Comparison of ENCODE assay signal across 29 mouse cellular contexts in genomic region chr5:149414369-149415167, GRCm38 (mm10). TPM values are rescaled to one million over a fixed set of nuclear protein-coding genes. Genes with fewer than 3 reads are reported as not detected.
DNase-seq lines count a peak whose midpoint lies in the region; ATAC-seq lines count a peak whose summit lies in the region.
"Had no signal": no experiment of that assay in that cellular context is flagged by ENCODE, and none has a peak within 500 bp of the region (broad histone marks: within the 10 kb centered on the region; RNA-seq: fewer than 3 reads in every experiment).

No protein-coding gene starts in this region.

- no peak for DNase-seq in hindbrain, embryonic 11.5 days (ENCODE audit: low spot score)
- DNase-seq in urinary bladder, postnatal 36 days (ENCODE audit: low spot score in 2 of 2) = peak; percentile 24 to 48
- no peak for DNase-seq in urinary bladder, postnatal 25 days (ENCODE audit: low spot score)
- no peak for DNase-seq in left cerebral cortex, postnatal 4 days
- no peak for DNase-seq in thymus, postnatal 10 days (ENCODE audit: low spot score in 2 of 2)
- no peak for DNase-seq in midbrain, embryonic 10.5 days (ENCODE audit: low spot score)
- DNase-seq: adrenal gland, postnatal 25 days; cerebellum, adult 11 months; cerebellum, adult 9-11 months; forebrain, postnatal 0 days; kidney, adult 8-10 months; kidney, postnatal 10 days; liver; lung, postnatal 14 days; retina, postnatal 1 day; right cerebral cortex, postnatal 25 days; thymus, adult 2 months had no signal

- no peak for ATAC-seq in hindbrain, embryonic 15.5 days (ENCODE audit: low FRiP score, low read depth)
- no peak for ATAC-seq in hindbrain, embryonic 11.5 days (ENCODE audit: low FRiP score)
- peak; percentile 61 for ATAC-seq in megakaryocyte progenitor cell, adult 5-6 weeks (replicated peaks; ENCODE audit: poor library complexity)
- ATAC-seq: forebrain, postnatal 0 days; inflammation-experienced regulatory T-cells, adult 6 months; midbrain, embryonic 15.5 days had no signal

- WGBS in hindbrain, embryonic 15.5 days = 85% methylated on average over 9 of the region's 9 CpGs
- 83% methylated on average over 9 of the region's 9 CpGs for WGBS in hindbrain, embryonic 11.5 days
- WGBS in midbrain, embryonic 10.5 days = 79% methylated on average over 9 of the region's 9 CpGs

- intact Hi-C loops in left cerebral cortex, postnatal 4 days (cut with DNase I) = no loop called here

- H3K27ac ChIP-seq in hindbrain, embryonic 15.5 days (replicated peaks) = no peak overlapping the region
- no peak overlapping the region for H3K27ac ChIP-seq in hindbrain, embryonic 11.5 days (ENCODE audit: low read depth, low read length)
- H3K27ac ChIP-seq in midbrain, embryonic 10.5 days (replicated peaks) = no peak overlapping the region
- H3K27ac ChIP-seq: embryonic facial prominence, embryonic 10.5 days; heart, embryonic 10.5 days; hindbrain, embryonic 10.5 days; limb, embryonic 10.5 days; liver, embryonic 15.5 days; midbrain, embryonic 15.5 days; neural tube, embryonic 12.5 days had no signal

- no peak overlapping the region for H3K4me3 ChIP-seq in hindbrain, embryonic 15.5 days
- no peak overlapping the region for H3K4me3 ChIP-seq in hindbrain, embryonic 11.5 days (ENCODE audit: low read depth, low read length)
- no peak overlapping the region for H3K4me3 ChIP-seq in midbrain, embryonic 10.5 days
- H3K4me3 ChIP-seq: embryonic facial prominence, embryonic 10.5 days; heart, embryonic 10.5 days; hindbrain, embryonic 10.5 days; limb, embryonic 10.5 days; liver, embryonic 15.5 days; midbrain, embryonic 15.5 days; neural tube, embryonic 12.5 days had no signal

- peaks cover 14% of the 10 kb centered on the region for H3K4me1 ChIP-seq in hindbrain, embryonic 15.5 days (replicated peaks)
- H3K4me1 ChIP-seq in hindbrain, embryonic 11.5 days (replicated peaks; ENCODE audit: control insufficient read depth, insufficient read depth, low read length) = peaks cover 7% of the 10 kb centered on the region; the same call in 1 of the 2 replicates
- peaks cover 16% of the 10 kb centered on the region for H3K4me1 ChIP-seq in midbrain, embryonic 10.5 days
- H3K4me1 ChIP-seq: liver, embryonic 15.5 days had no signal

- H3K9ac ChIP-seq in hindbrain, embryonic 15.5 days = no peak overlapping the region
- H3K9ac ChIP-seq in hindbrain, embryonic 11.5 days (ENCODE audit: low read depth, low read length) = no peak overlapping the region
- H3K9ac ChIP-seq: forebrain, postnatal 0 days; liver, embryonic 15.5 days; midbrain, embryonic 15.5 days; neural tube, embryonic 12.5 days had no signal

- no peaks in the 10 kb centered on the region for H3K9me3 ChIP-seq in hindbrain, embryonic 15.5 days
- H3K9me3 ChIP-seq in hindbrain, embryonic 11.5 days (ENCODE audit: control insufficient read depth, low read length) = no peaks in the 10 kb centered on the region
- 0 out of 2 replicates have a peak, but pooled peaks cover 3% of the 10 kb centered on the region for H3K9me3 ChIP-seq in midbrain, embryonic 10.5 days (replicated peaks)
- H3K9me3 ChIP-seq: heart, embryonic 10.5 days; hindbrain, embryonic 10.5 days; limb, embryonic 10.5 days; liver, embryonic 15.5 days; midbrain, embryonic 15.5 days; neural tube, embryonic 12.5 days had no signal

- 0 out of 2 replicates have a peak overlapping the region, but pooled peaks have one; percentile 9 for H3K4me2 ChIP-seq in hindbrain, embryonic 15.5 days
- no peak overlapping the region for H3K4me2 ChIP-seq in hindbrain, embryonic 11.5 days (replicated peaks; ENCODE audit: low read depth, low read length)
- H3K4me2 ChIP-seq: liver, embryonic 15.5 days; midbrain, embryonic 15.5 days; neural tube, embryonic 12.5 days had no signal

- H3K27me3 ChIP-seq in hindbrain, embryonic 15.5 days = no peaks in the 10 kb centered on the region
- 0 out of 2 replicates have a peak, but pooled peaks cover 3% of the 10 kb centered on the region for H3K27me3 ChIP-seq in hindbrain, embryonic 11.5 days (ENCODE audit: control insufficient read depth, insufficient read depth, low read length)
- peaks cover 44% of the 10 kb centered on the region for H3K27me3 ChIP-seq in midbrain, embryonic 10.5 days (ENCODE audit: low read depth, poor library complexity, severe bottlenecking)
- H3K27me3 ChIP-seq: midbrain, embryonic 15.5 days had no signal

- H3K36me3 ChIP-seq in hindbrain, embryonic 15.5 days = no peaks in the 10 kb centered on the region
- H3K36me3 ChIP-seq in hindbrain, embryonic 11.5 days (ENCODE audit: control insufficient read depth, insufficient read depth, low read length) = no peaks in the 10 kb centered on the region
- no peaks in the 10 kb centered on the region for H3K36me3 ChIP-seq in midbrain, embryonic 10.5 days
- H3K36me3 ChIP-seq: embryonic facial prominence, embryonic 10.5 days; heart, embryonic 10.5 days; hindbrain, embryonic 10.5 days; limb, embryonic 10.5 days; liver, embryonic 15.5 days; midbrain, embryonic 15.5 days; neural tube, embryonic 12.5 days had no signal

RNA-seq across cellular contexts. Expression of gene Medag, which starts 3.0 kb away (rescaled TPM):
- 4.5 and 6.8 TPM in 2 replicates for polyA plus RNA-seq in hindbrain, embryonic 15.5 days (2015; fragmentation: Nextera tagmentation; extraction: Ambion mirVana)
- polyA plus RNA-seq in hindbrain, embryonic 11.5 days (2014; fragmentation: Nextera tagmentation; extraction: Ambion mirVana) = 0.25 and 0.80 TPM in 2 replicates
- total RNA-seq in megakaryocyte progenitor cell, adult 5-6 weeks (2015) = 0.07 TPM in 1 of 2 replicates, not detected in the other
- total RNA-seq in megakaryocyte progenitor cell, adult 5-6 weeks (2017) = not detected in 2 replicates
- total RNA-seq in left cerebral cortex, postnatal 4 days (2021) = 1 to 10 TPM; 1.2 to 1.4 TPM
- 0.32 and 0.57 TPM in 2 replicates for polyA plus RNA-seq in midbrain, embryonic 10.5 days (2016; fragmentation: Nextera tagmentation; extraction: Ambion mirVana)
- total RNA-seq: megakaryocyte-erythroid progenitor cell, adult 5-6 weeks had no signal

RNA-seq across cellular contexts. Expression of gene Tex26, which starts 24.9 kb away (rescaled TPM):
- 1.4 and 2.2 TPM in 2 replicates for polyA plus RNA-seq in hindbrain, embryonic 15.5 days (2015; fragmentation: Nextera tagmentation; extraction: Ambion mirVana)
- 0.85 and 1.4 TPM in 2 replicates for polyA plus RNA-seq in hindbrain, embryonic 11.5 days (2014; fragmentation: Nextera tagmentation; extraction: Ambion mirVana)
- total RNA-seq in megakaryocyte progenitor cell, adult 5-6 weeks (2015) = not detected in 2 replicates
- not detected in 2 replicates for total RNA-seq in megakaryocyte progenitor cell, adult 5-6 weeks (2017)
- 1 to 10 TPM in 1 of 2 experiments, under 1 TPM in 1; 0.56 to 1.3 TPM for total RNA-seq in left cerebral cortex, postnatal 4 days (2021)
- polyA plus RNA-seq in midbrain, embryonic 10.5 days (2016; fragmentation: Nextera tagmentation; extraction: Ambion mirVana) = 1.0 and 1.3 TPM in 2 replicates
- total RNA-seq: adrenal gland, postnatal 25 days; megakaryocyte-erythroid progenitor cell, adult 5-6 weeks had no signal
- polyA plus RNA-seq: inflammation-experienced regulatory T-cells, adult 6 months; liver, embryonic 15.5 days; spleen, adult 2 months had no signal

Comparison
In these comparisons a context has a peak if more than half of its experiments do, and no peak if none do; other contexts are left out.
1. DNase-seq: peak in urinary bladder, postnatal 36 days (2 of 2); none in hindbrain, embryonic 11.5 days (single experiment), urinary bladder, postnatal 25 days (single experiment), left cerebral cortex, postnatal 4 days (single experiment), thymus, postnatal 10 days (0 of 2) and midbrain, embryonic 10.5 days (single experiment).